Mouse (Mus musculus) midbrain, embryonic 14.5 days (tissue): ENCODE measurements around the gene Fat3. TPM values are rescaled to one million over a fixed set of nuclear protein-coding genes. Genes with fewer than 3 reads are reported as not detected.
A peak's percentile ranks its signal among the peaks of the same experiment; 100 is the strongest.

Experiments
- ATAC-seq: fragments of 200-750 bp; cut with Nextera tagmentation; 2 replicates; pipeline ENCODE4 v1.8.0; 2017; ENCODE audit warnings: moderate number of reproducible peaks, moderate library complexity; ENCODE audit not compliant: low FRiP score, low TSS enrichment
- DNase-seq: peaks from one replicate; pipeline ENCODE4 v3.0.0-alpha.2; 2015
- H3K27ac ChIP-seq: fragments of 300-500 bp; sonication (generic); replicated peaks from 2 replicates; pipeline ENCODE4 v1.5.1; 2014; ENCODE audit warnings: mild to moderate bottlenecking, low read depth, low read length, moderate library complexity
- H3K27me3 ChIP-seq: fragments of 300-500 bp; sonication (generic); 2 replicates; pipeline ENCODE4 v1.6.1; 2014; ENCODE audit warnings: low read length, control low read depth, mixed read lengths; ENCODE audit not compliant: control insufficient read depth, insufficient read depth
- H3K36me3 ChIP-seq: fragments of 300-500 bp; sonication (generic); 2 replicates; pipeline ENCODE4 v1.6.1; 2014; ENCODE audit warnings: low read length, control low read depth; ENCODE audit not compliant: control insufficient read depth, insufficient read depth
- H3K4me1 ChIP-seq: fragments of 300-500 bp; sonication (generic); 2 replicates; pipeline ENCODE4 v1.6.1; 2014; ENCODE audit warnings: mild to moderate bottlenecking, antibody characterized with exemption, low read length, control low read depth; ENCODE audit not compliant: control insufficient read depth, insufficient read depth
- H3K4me2 ChIP-seq: fragments of 300-500 bp; sonication (generic); 2 replicates; pipeline ENCODE4 v1.6.1; 2014; ENCODE audit warnings: mild to moderate bottlenecking, low read length, moderate library complexity
- H3K4me3 ChIP-seq: fragments of 300-500 bp; sonication (generic); replicated peaks from 2 replicates; pipeline ENCODE4 v1.5.1; 2014; ENCODE audit warnings: low read depth, low read length
- H3K9ac ChIP-seq: fragments of 300-500 bp; sonication (generic); replicated peaks from 2 replicates; pipeline ENCODE4 v1.6.1; 2014; ENCODE audit warnings: mild to moderate bottlenecking, low read length, moderate library complexity
- H3K9me3 ChIP-seq: fragments of 300-500 bp; sonication (generic); 2 replicates; pipeline ENCODE4 v1.6.1; 2016; ENCODE audit warnings: low read length, control low read depth, mixed read lengths; ENCODE audit not compliant: control insufficient read depth
- WGBS: fragments of 180-500 bp; shearing (Covaris S2); extraction: QIAGEN DNeasy Blood & Tissue Kit; methylation state at CpG from one replicate; pipeline ENCODE4 v1.1.7; 2014; 5-methylcytosine and 5-hydroxymethylcytosine counted together
- polyA plus RNA-seq: library from polyadenylated mRNA; unstranded; fragments of >200 nt; fragmentation: Nextera tagmentation; extraction: Ambion mirVana; gene quantifications from 2 replicates; pipeline ENCODE4 v1.2.1, GENCODE M21; 2014

The Fat3 gene
- polyA plus RNA-seq, 1 experiment from 2014 or later, result 27.6 TPM

GRCm38 (mm10) chr9:16310855-16311848, 189.9 kb downstream of the Fat3 start:
- Histone ChIP-seq H3K4me1 (peaks cover 29% of the 10 kb centered on the region), H3K9me3 (no peaks in the 10 kb centered on the region), H3K27ac (peak overlapping the region; percentile 70; the same call in 1 of the 2 replicates), H3K27me3 (no peaks in the 10 kb centered on the region), H3K9ac (no peak overlapping the region), H3K4me2 (no peak overlapping the region), H3K4me3 (no peak overlapping the region), H3K36me3 (no peaks in the 10 kb centered on the region)
- ATAC-seq (peak; percentile 82; the same call in 1 of the 2 replicates), DNase-seq (peak; percentile 81)
- WGBS, result 35% methylated on average over 5 of the region's 5 CpGs

- Histone ChIP-seq H3K27ac (peak overlapping the region; percentile 70), H3K4me3 (no peak overlapping the region), H3K9me3 (no peaks in the 10 kb centered on the region), H3K36me3 (no peaks in the 10 kb centered on the region), H3K9ac (no peak overlapping the region), H3K4me2 (no peak overlapping the region), H3K4me1 (peaks cover 38% of the 10 kb centered on the region), H3K27me3 (no peaks in the 10 kb centered on the region)
- DNase-seq, result no peak
- WGBS, result 62% methylated on average over 4 of the region's 4 CpGs
- no peak; the same call in 1 of the 2 replicates for ATAC-seq
These were observed 190.8 kb downstream of the Fat3 start for GRCm38 (mm10) chr9:16310305-16310704.

GRCm38 (mm10) chr9:16307789-16308188, 193.3 kb downstream of the Fat3 start:
- no peaks in the 10 kb centered on the region for H3K27me3 ChIP-seq
- DNase-seq, result no peak
- no peak overlapping the region for H3K9ac ChIP-seq
- ATAC-seq, result no peak
- peaks cover 44% of the 10 kb centered on the region for H3K4me1 ChIP-seq
- no peak overlapping the region for H3K27ac ChIP-seq
- H3K4me3 ChIP-seq, result no peak overlapping the region
- H3K36me3 ChIP-seq, result no peaks in the 10 kb centered on the region
- H3K4me2 ChIP-seq, result no peak overlapping the region
- H3K9me3 ChIP-seq, result no peaks in the 10 kb centered on the region
- 98% methylated on average over 1 of the region's 1 CpGs for WGBS

GRCm38 (mm10) chr9:16306222-16306621, 194.9 kb downstream of the Fat3 start:
- Histone ChIP-seq H3K4me1 (peaks cover 31% of the 10 kb centered on the region), H3K36me3 (no peaks in the 10 kb centered on the region), H3K4me3 (no peak overlapping the region), H3K9ac (no peak overlapping the region), H3K27ac (no peak overlapping the region), H3K9me3 (no peaks in the 10 kb centered on the region), H3K27me3 (no peaks in the 10 kb centered on the region), H3K4me2 (no peak overlapping the region)
- DNase-seq, result no peak
- no peak for ATAC-seq

GRCm38 (mm10) chr9:16305396-16306086, 195.5 kb downstream of the Fat3 start:
- no peak overlapping the region for H3K9ac ChIP-seq
- no peak overlapping the region for H3K4me3 ChIP-seq
- no peaks in the 10 kb centered on the region for H3K27me3 ChIP-seq
- ATAC-seq, result no peak; the same call in 1 of the 2 replicates
- H3K4me1 ChIP-seq, result peaks cover 24% of the 10 kb centered on the region
- no peaks in the 10 kb centered on the region for H3K9me3 ChIP-seq
- H3K36me3 ChIP-seq, result no peaks in the 10 kb centered on the region
- H3K27ac ChIP-seq, result peak overlapping the region; percentile 49
- no peak overlapping the region for H3K4me2 ChIP-seq
- WGBS, result 88% methylated on average over 2 of the region's 2 CpGs
- no peak for DNase-seq

- no peak for DNase-seq
- peak overlapping the region; percentile 49 for H3K27ac ChIP-seq
- H3K4me1 ChIP-seq, result peaks cover 19% of the 10 kb centered on the region
- H3K9ac ChIP-seq, result no peak overlapping the region
- H3K4me2 ChIP-seq, result no peak overlapping the region
- WGBS, result 56% methylated on average over 2 of the region's 2 CpGs
- no peak for ATAC-seq
- H3K9me3 ChIP-seq, result no peaks in the 10 kb centered on the region
- no peaks in the 10 kb centered on the region for H3K27me3 ChIP-seq
- H3K4me3 ChIP-seq, result no peak overlapping the region
- H3K36me3 ChIP-seq, result no peaks in the 10 kb centered on the region
These were observed 196.1 kb downstream of the Fat3 start for GRCm38 (mm10) chr9:16304949-16305348.

GRCm38 (mm10) chr9:16302484-16302883, 198.6 kb downstream of the Fat3 start:
- no peak for DNase-seq
- H3K9ac ChIP-seq, result no peak overlapping the region
- WGBS, result 73% methylated on average over 3 of the region's 3 CpGs

GRCm38 (mm10) chr9:16297935-16298334, 203.2 kb downstream of the Fat3 start:
- peaks cover 14% of the 10 kb centered on the region; the same call in 1 of the 2 replicates for H3K4me1 ChIP-seq
- H3K4me3 ChIP-seq, result no peak overlapping the region
- no peaks in the 10 kb centered on the region for H3K27me3 ChIP-seq
- H3K9ac ChIP-seq, result no peak overlapping the region
- ATAC-seq (no peak), DNase-seq (no peak)
- no peak overlapping the region for H3K4me2 ChIP-seq
- no peaks in the 10 kb centered on the region for H3K9me3 ChIP-seq
- WGBS, result 67% methylated on average over 3 of the region's 3 CpGs
- H3K27ac ChIP-seq, result no peak overlapping the region
- H3K36me3 ChIP-seq, result no peaks in the 10 kb centered on the region

More at GRCm38 (mm10) chr9:16302484-16302883, 198.6 kb downstream of the Fat3 start:
- Histone ChIP-seq H3K4me2 (no peak overlapping the region), H3K4me3 (no peak overlapping the region), H3K36me3 (no peaks in the 10 kb centered on the region), H3K9me3 (no peaks in the 10 kb centered on the region), H3K4me1 (peaks cover 19% of the 10 kb centered on the region), H3K27me3 (no peaks in the 10 kb centered on the region), H3K27ac (no peak overlapping the region)
- no peak for ATAC-seq
